Mouse (Mus musculus): ENCODE data around the gene Preb. TPM values are rescaled to one million over a fixed set of nuclear protein-coding genes. Genes with fewer than 3 reads are reported as not detected.

Preb gene
- polyA plus RNA-seq, 1 experiment from 2014 or later: 79.3 TPM

GRCm38 (mm10) chr5:30992980-30993676 lies 33.0 kb upstream of the Preb start:
- no peak for ATAC-seq
- DNase-seq (ENCODE audit: low spot score): no peak
- Histone ChIP-seq H3K4me2 (ENCODE audit: low read length) (no peak overlapping the region), H3K36me3 (ENCODE audit: control insufficient read depth, insufficient read depth, low read length) (no peaks in the 10 kb centered on the region), H3K27me3 (replicated peaks; ENCODE audit: control insufficient read depth, insufficient read depth, low read length) (no peaks in the 10 kb centered on the region), H3K27ac (ENCODE audit: low read depth, low read length) (no peak overlapping the region), H3K4me1 (ENCODE audit: control insufficient read depth, insufficient read depth, low read length) (no peaks in the 10 kb centered on the region), H3K4me3 (ENCODE audit: low read depth, low read length) (no peak overlapping the region), H3K9me3 (replicated peaks; ENCODE audit: control insufficient read depth, low read length) (no peaks in the 10 kb centered on the region), H3K9ac (ENCODE audit: low read length) (no peak overlapping the region)
- 72% methylated on average over 5 of the region's 5 CpGs for WGBS

GRCm38 (mm10) chr5:30982357-30982756 lies 22.2 kb upstream of the Preb start:
- Histone ChIP-seq H3K4me1 (ENCODE audit: control insufficient read depth, insufficient read depth, low read length) (no peaks in the 10 kb centered on the region), H3K27me3 (replicated peaks; ENCODE audit: control insufficient read depth, insufficient read depth, low read length) (no peaks in the 10 kb centered on the region), H3K36me3 (ENCODE audit: control insufficient read depth, insufficient read depth, low read length) (no peaks in the 10 kb centered on the region), H3K4me2 (ENCODE audit: low read length) (no peak overlapping the region), H3K9me3 (replicated peaks; ENCODE audit: control insufficient read depth, low read length) (no peaks in the 10 kb centered on the region), H3K27ac (ENCODE audit: low read depth, low read length) (no peak overlapping the region), H3K9ac (ENCODE audit: low read length) (no peak overlapping the region), H3K4me3 (ENCODE audit: low read depth, low read length) (no peak overlapping the region)
- ATAC-seq (no peak), DNase-seq (ENCODE audit: low spot score) (peak; percentile 60)
- 13% methylated on average over 2 of the region's 2 CpGs for WGBS

GRCm38 (mm10) chr5:30974870-30975656 lies 14.9 kb upstream of the Preb start:
- Histone ChIP-seq H3K4me2 (ENCODE audit: low read length) (no peak overlapping the region), H3K27me3 (replicated peaks; ENCODE audit: control insufficient read depth, insufficient read depth, low read length) (no peaks in the 10 kb centered on the region), H3K36me3 (ENCODE audit: control insufficient read depth, insufficient read depth, low read length) (no peaks in the 10 kb centered on the region), H3K4me1 (ENCODE audit: control insufficient read depth, insufficient read depth, low read length) (no peaks in the 10 kb centered on the region), H3K4me3 (ENCODE audit: low read depth, low read length) (no peak overlapping the region), H3K9ac (ENCODE audit: low read length) (no peak overlapping the region), H3K27ac (ENCODE audit: low read depth, low read length) (no peak overlapping the region), H3K9me3 (replicated peaks; ENCODE audit: control insufficient read depth, low read length) (no peaks in the 10 kb centered on the region)
- DNase-seq (ENCODE audit: low spot score) (no peak), ATAC-seq (no peak)
- WGBS: 78% methylated on average over 9 of the region's 9 CpGs

- WGBS: 72% methylated on average over 2 of the region's 2 CpGs
- Histone ChIP-seq H3K4me3 (ENCODE audit: low read depth, low read length) (no peak overlapping the region), H3K27me3 (replicated peaks; ENCODE audit: control insufficient read depth, insufficient read depth, low read length) (no peaks in the 10 kb centered on the region), H3K27ac (ENCODE audit: low read depth, low read length) (no peak overlapping the region), H3K9ac (ENCODE audit: low read length) (no peak overlapping the region), H3K4me1 (ENCODE audit: control insufficient read depth, insufficient read depth, low read length) (no peaks in the 10 kb centered on the region), H3K4me2 (ENCODE audit: low read length) (no peak overlapping the region), H3K9me3 (replicated peaks; ENCODE audit: control insufficient read depth, low read length) (no peaks in the 10 kb centered on the region), H3K36me3 (ENCODE audit: control insufficient read depth, insufficient read depth, low read length) (no peaks in the 10 kb centered on the region)
- DNase-seq (ENCODE audit: low spot score) (no peak), ATAC-seq (no peak)
Observed at GRCm38 (mm10) chr5:30969440-30969839, 9.3 kb upstream of the Preb start.

GRCm38 (mm10) chr5:30968416-30968815 lies 8.3 kb upstream of the Preb start, which contains the start of gene Tcf23:
Gene Tcf23 (plus strand): TSS chr5:30968662.
- ATAC-seq: no peak
- Histone ChIP-seq H3K9me3 (replicated peaks; ENCODE audit: control insufficient read depth, low read length) (no peaks in the 10 kb centered on the region), H3K4me2 (ENCODE audit: low read length) (no peak within 1 kb of the TSS), H3K4me3 (ENCODE audit: low read depth, low read length) (no peak within 1 kb of the TSS), H3K27me3 (replicated peaks; ENCODE audit: control insufficient read depth, insufficient read depth, low read length) (no peaks in the 10 kb centered on the region), H3K9ac (ENCODE audit: low read length) (no peak within 1 kb of the TSS), H3K36me3 (ENCODE audit: control insufficient read depth, insufficient read depth, low read length) (no peaks in the 10 kb centered on the region), H3K27ac (ENCODE audit: low read depth, low read length) (no peak within 1 kb of the TSS), H3K4me1 (ENCODE audit: control insufficient read depth, insufficient read depth, low read length) (no peaks in the 10 kb centered on the region)
- WGBS: 71% methylated on average over 8 of the region's 8 CpGs
- DNase-seq (ENCODE audit: low spot score): no peak

GRCm38 (mm10) chr5:30966189-30966588 lies 6.0 kb upstream of the Preb start:
- ATAC-seq (no peak), DNase-seq (ENCODE audit: low spot score) (no peak)
- H3K4me1 ChIP-seq (ENCODE audit: control insufficient read depth, insufficient read depth, low read length): no peaks in the 10 kb centered on the region
- H3K4me2 ChIP-seq (ENCODE audit: low read length): no peak overlapping the region
- H3K4me3 ChIP-seq (ENCODE audit: low read depth, low read length): no peak overlapping the region
- no peaks in the 10 kb centered on the region for H3K9me3 ChIP-seq (replicated peaks; ENCODE audit: control insufficient read depth, low read length)
- 91% methylated on average over 4 of the region's 4 CpGs for WGBS
- no peak overlapping the region for H3K27ac ChIP-seq (ENCODE audit: low read depth, low read length)
- no peak overlapping the region for H3K9ac ChIP-seq (ENCODE audit: low read length)
- H3K36me3 ChIP-seq (ENCODE audit: control insufficient read depth, insufficient read depth, low read length): no peaks in the 10 kb centered on the region
- no peaks in the 10 kb centered on the region for H3K27me3 ChIP-seq (replicated peaks; ENCODE audit: control insufficient read depth, insufficient read depth, low read length)

GRCm38 (mm10) chr5:30963916-30964315 lies 3.8 kb upstream of the Preb start:
- H3K27ac ChIP-seq (ENCODE audit: low read depth, low read length): no peak overlapping the region
- ATAC-seq: no peak
- H3K9ac ChIP-seq (ENCODE audit: low read length): no peak overlapping the region
- no peaks in the 10 kb centered on the region for H3K9me3 ChIP-seq (replicated peaks; ENCODE audit: control insufficient read depth, low read length)
- no peak for DNase-seq (ENCODE audit: low spot score)
- H3K27me3 ChIP-seq (replicated peaks; ENCODE audit: control insufficient read depth, insufficient read depth, low read length): no peaks in the 10 kb centered on the region
- WGBS: 81% methylated on average over 3 of the region's 3 CpGs
- peaks cover 6% of the 10 kb centered on the region for H3K4me1 ChIP-seq (ENCODE audit: control insufficient read depth, insufficient read depth, low read length)
- H3K4me3 ChIP-seq (ENCODE audit: low read depth, low read length): no peak overlapping the region
- no peaks in the 10 kb centered on the region for H3K36me3 ChIP-seq (ENCODE audit: control insufficient read depth, insufficient read depth, low read length)
- no peak overlapping the region for H3K4me2 ChIP-seq (ENCODE audit: low read length)

GRCm38 (mm10) chr5:30961545-30962505 lies 1.7 kb upstream of the Preb start:
- Histone ChIP-seq H3K4me3 (ENCODE audit: low read depth, low read length) (no peak overlapping the region), H3K4me2 (ENCODE audit: low read length) (no peak overlapping the region), H3K27me3 (replicated peaks; ENCODE audit: control insufficient read depth, insufficient read depth, low read length) (no peaks in the 10 kb centered on the region), H3K9ac (ENCODE audit: low read length) (no peak overlapping the region), H3K4me1 (ENCODE audit: control insufficient read depth, insufficient read depth, low read length) (peaks cover 22% of the 10 kb centered on the region), H3K36me3 (ENCODE audit: control insufficient read depth, insufficient read depth, low read length) (peaks cover 14% of the 10 kb centered on the region), H3K27ac (ENCODE audit: low read depth, low read length) (no peak overlapping the region), H3K9me3 (replicated peaks; ENCODE audit: control insufficient read depth, low read length) (no peaks in the 10 kb centered on the region)
- no peak for ATAC-seq
- 80% methylated on average over 10 of the region's 10 CpGs for WGBS
- DNase-seq (ENCODE audit: low spot score): no peak
